Mouse (Mus musculus): ENCODE measurements around the gene Plppr4. TPM values are rescaled to one million over a fixed set of nuclear protein-coding genes. Genes with fewer than 3 reads are reported as not detected.
A peak's percentile ranks its signal among the peaks of the same experiment; 100 is the strongest.

Plppr4 gene
- total RNA-seq, 1 experiment: not detected

- no peak for DNase-seq (ENCODE audit: low read depth, low spot score)
- H3K9me3 ChIP-seq (ENCODE audit: control insufficient read depth, insufficient read depth, low read depth, low read length): no peaks in the 10 kb centered on the region
- in situ Hi-C loops (cut with MboI; ENCODE audit: low sequenced_read_pairs in 2 of 2, unreplicated experiment in 2 of 2): no loop called here
- no peak overlapping the region for H3K27ac ChIP-seq (ENCODE audit: insufficient read depth, low read depth, low read length, poor library complexity, severe bottlenecking)
- H3K36me3 ChIP-seq (ENCODE audit: control insufficient read depth, insufficient read depth, low read length, poor library complexity, severe bottlenecking): no peaks in the 10 kb centered on the region
- H3K4me3 ChIP-seq (ENCODE audit: insufficient read depth in 1 of 2, low read depth in 1 of 2, low read length in 2 of 2, poor library complexity in 1 of 2, severe bottlenecking in 1 of 2): no peak overlapping the region
- peaks cover 2 to 4% of the 10 kb centered on the region in 2 experiments; a peak in 3 of 4 replicates for H3K4me1 ChIP-seq (ENCODE audit: control insufficient read depth in 2 of 2, insufficient read depth in 2 of 2, low read length in 2 of 2, poor library complexity in 1 of 2)
- no peak overlapping the region for H3K9ac ChIP-seq (ENCODE audit: insufficient read depth, low read depth, low read length, poor library complexity, severe bottlenecking)
- TF ChIP-seq ZC3H11A (IDR thresholded peaks at IDR 0.05; ENCODE audit: borderline replicate concordance, low read depth, low read length) (no peak), CHD2 (IDR thresholded peaks at IDR 0.05; ENCODE audit: low read depth, low read length) (no peak), ZNF384 (IDR thresholded peaks at IDR 0.05; ENCODE audit: low read depth, low read length) (no peak), MAFK (IDR thresholded peaks at IDR 0.05; ENCODE audit: insufficient read depth, low read depth, low read length) (no peak), HCFC1 (IDR thresholded peaks at IDR 0.05; ENCODE audit: borderline replicate concordance, insufficient read depth, low read length) (no peak)
Observed at GRCm38 (mm10) chr3:117313339-117313738, 47.3 kb downstream of the Plppr4 start.

DNA sequence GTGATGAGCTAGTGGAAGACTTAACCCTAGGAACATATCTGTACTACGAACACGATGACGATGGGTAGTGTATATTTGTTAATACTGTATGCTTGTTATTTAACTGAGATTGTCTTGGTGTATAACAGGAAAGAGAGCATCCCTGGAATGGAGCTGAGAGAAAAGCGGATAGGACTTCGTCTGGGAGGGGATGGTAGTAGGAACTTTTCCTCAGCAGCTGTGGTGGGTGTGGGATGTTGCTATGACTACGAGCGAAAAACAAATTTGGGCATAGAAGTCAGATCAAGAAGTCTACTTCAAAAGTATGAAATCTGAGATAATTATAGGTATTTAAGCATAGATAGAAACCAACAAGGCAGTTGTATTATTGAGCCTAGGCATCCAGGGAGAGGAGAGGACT, 48.6 kb downstream of the Plppr4 start:
- H3K4me3 ChIP-seq (ENCODE audit: insufficient read depth in 1 of 2, low read depth in 1 of 2, low read length in 2 of 2, poor library complexity in 1 of 2, severe bottlenecking in 1 of 2): no peak overlapping the region
- in situ Hi-C loops (cut with MboI; ENCODE audit: low sequenced_read_pairs in 2 of 2, unreplicated experiment in 2 of 2): no loop called here
- peaks cover 2 to 4% of the 10 kb centered on the region in 2 experiments; a peak in 3 of 4 replicates for H3K4me1 ChIP-seq (ENCODE audit: control insufficient read depth in 2 of 2, insufficient read depth in 2 of 2, low read length in 2 of 2, poor library complexity in 1 of 2)
- H3K27ac ChIP-seq (ENCODE audit: insufficient read depth, low read depth, low read length, poor library complexity, severe bottlenecking): no peak overlapping the region
- H3K9me3 ChIP-seq (ENCODE audit: control insufficient read depth, insufficient read depth, low read depth, low read length): no peaks in the 10 kb centered on the region
- no peak overlapping the region for H3K9ac ChIP-seq (ENCODE audit: insufficient read depth, low read depth, low read length, poor library complexity, severe bottlenecking)
- TF ChIP-seq MAFK (IDR thresholded peaks at IDR 0.05; ENCODE audit: insufficient read depth, low read depth, low read length) (no peak), ZC3H11A (IDR thresholded peaks at IDR 0.05; ENCODE audit: borderline replicate concordance, low read depth, low read length) (no peak)
- no peaks in the 10 kb centered on the region for H3K36me3 ChIP-seq (ENCODE audit: control insufficient read depth, insufficient read depth, low read length, poor library complexity, severe bottlenecking)
- DNase-seq (ENCODE audit: low read depth, low spot score): no peak

DNA sequence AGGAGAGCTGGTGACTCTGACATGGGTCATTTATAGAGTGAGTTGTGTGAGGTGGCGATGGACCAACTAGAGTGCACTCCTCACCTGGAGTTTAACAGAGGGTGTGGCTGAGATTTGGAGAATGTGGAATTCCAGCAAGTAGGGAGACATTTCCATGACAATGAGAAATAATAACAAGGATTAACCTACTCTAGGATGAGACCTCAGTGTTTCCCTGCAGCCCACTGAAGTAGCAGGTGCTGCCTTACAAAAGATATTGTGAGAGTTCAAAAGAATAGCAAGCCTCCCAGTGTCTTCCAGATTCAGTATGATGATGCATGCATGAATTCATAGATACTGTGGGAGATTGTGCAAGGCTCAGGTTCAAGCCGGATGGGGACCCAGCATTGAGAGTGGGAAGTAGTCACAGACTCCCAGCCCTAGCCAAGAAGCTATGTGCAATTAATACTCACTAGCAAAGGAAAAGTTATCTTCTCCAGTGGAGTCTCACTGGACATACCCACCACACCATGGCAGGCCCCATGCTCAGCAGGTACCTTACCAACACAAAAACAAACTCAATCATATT, 49.8 kb downstream of the Plppr4 start:
- in situ Hi-C loops (cut with MboI; ENCODE audit: low sequenced_read_pairs in 2 of 2, unreplicated experiment in 2 of 2): no loop called here
- no peaks in the 10 kb centered on the region for H3K9me3 ChIP-seq (ENCODE audit: control insufficient read depth, insufficient read depth, low read depth, low read length)
- peak; percentile 17 for DNase-seq (ENCODE audit: low read depth, low spot score)

DNA sequence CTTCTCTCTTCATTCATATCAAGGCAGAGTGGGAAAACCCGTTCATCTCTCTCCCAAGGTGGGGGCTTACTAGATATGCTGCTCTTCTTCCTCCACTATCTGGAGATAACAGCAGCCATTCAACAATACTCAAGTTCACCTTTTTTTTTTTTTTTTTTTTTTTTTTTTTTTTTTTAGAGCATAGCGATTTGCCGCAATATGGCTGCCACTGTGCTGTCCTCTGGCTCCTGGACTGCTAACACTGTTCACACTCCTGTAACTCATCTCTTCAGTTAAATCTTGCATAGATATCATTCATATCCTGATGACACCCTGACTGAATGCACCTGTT, 51.1 kb downstream of the Plppr4 start:
- Histone ChIP-seq H3K36me3 (ENCODE audit: control insufficient read depth, insufficient read depth, low read length, poor library complexity, severe bottlenecking) (no peaks in the 10 kb centered on the region), H3K4me1 (ENCODE audit: control insufficient read depth in 2 of 2, insufficient read depth in 2 of 2, low read length in 2 of 2, poor library complexity in 1 of 2) (peaks cover 2 to 4% of the 10 kb centered on the region in 2 experiments; a peak in 3 of 4 replicates), H3K9ac (ENCODE audit: insufficient read depth, low read depth, low read length, poor library complexity, severe bottlenecking) (no peak overlapping the region), H3K4me3 (ENCODE audit: insufficient read depth in 1 of 2, low read depth in 1 of 2, low read length in 2 of 2, poor library complexity in 1 of 2, severe bottlenecking in 1 of 2) (no peak overlapping the region), H3K27ac (ENCODE audit: insufficient read depth, low read depth, low read length, poor library complexity, severe bottlenecking) (no peak overlapping the region), H3K9me3 (ENCODE audit: control insufficient read depth, insufficient read depth, low read depth, low read length) (no peaks in the 10 kb centered on the region)
- no peak for DNase-seq (ENCODE audit: low read depth, low spot score)
- in situ Hi-C loops (cut with MboI; ENCODE audit: low sequenced_read_pairs in 2 of 2, unreplicated experiment in 2 of 2): no loop called here
- peak; percentile 79 for TF ChIP-seq ZNF384 (IDR thresholded peaks at IDR 0.05; ENCODE audit: low read depth, low read length)
- TF ChIP-seq CHD2 (IDR thresholded peaks at IDR 0.05; ENCODE audit: low read depth, low read length): no peak
- no peak for TF ChIP-seq ZC3H11A (IDR thresholded peaks at IDR 0.05; ENCODE audit: borderline replicate concordance, low read depth, low read length)
- TF ChIP-seq MAFK (IDR thresholded peaks at IDR 0.05; ENCODE audit: insufficient read depth, low read depth, low read length): no peak
- no peak for TF ChIP-seq HCFC1 (IDR thresholded peaks at IDR 0.05; ENCODE audit: borderline replicate concordance, insufficient read depth, low read length)

More for the DNA sequence above, 49.8 kb downstream of the Plppr4 start:
- Histone ChIP-seq H3K9ac (ENCODE audit: insufficient read depth, low read depth, low read length, poor library complexity, severe bottlenecking) (no peak overlapping the region), H3K4me1 (ENCODE audit: control insufficient read depth in 2 of 2, insufficient read depth in 2 of 2, low read length in 2 of 2, poor library complexity in 1 of 2) (peaks cover 2 to 4% of the 10 kb centered on the region in 2 experiments; a peak in 3 of 4 replicates), H3K36me3 (ENCODE audit: control insufficient read depth, insufficient read depth, low read length, poor library complexity, severe bottlenecking) (no peaks in the 10 kb centered on the region), H3K4me3 (ENCODE audit: insufficient read depth in 1 of 2, low read depth in 1 of 2, low read length in 2 of 2, poor library complexity in 1 of 2, severe bottlenecking in 1 of 2) (no peak overlapping the region), H3K27ac (ENCODE audit: insufficient read depth, low read depth, low read length, poor library complexity, severe bottlenecking) (no peak overlapping the region)
- no peak for TF ChIP-seq MAFK (IDR thresholded peaks at IDR 0.05; ENCODE audit: insufficient read depth, low read depth, low read length)
- TF ChIP-seq ZNF384 (IDR thresholded peaks at IDR 0.05; ENCODE audit: low read depth, low read length): no peak
- TF ChIP-seq ZC3H11A (IDR thresholded peaks at IDR 0.05; ENCODE audit: borderline replicate concordance, low read depth, low read length): no peak
- no peak for TF ChIP-seq HCFC1 (IDR thresholded peaks at IDR 0.05; ENCODE audit: borderline replicate concordance, insufficient read depth, low read length)
- no peak for TF ChIP-seq CHD2 (IDR thresholded peaks at IDR 0.05; ENCODE audit: low read depth, low read length)

All from ES-E14 (cell line).